Mouse (Mus musculus) G1E (cell line): ENCODE results near the gene Rnf157.

Experiments
- CTCF ChIP-seq: IDR thresholded peaks from 2 replicates; pipeline ENCODE4 v1.5.1; 2012; ENCODE audit warnings: low read depth, low read length, inconsistent platforms, mixed read lengths
- GATA1 ChIP-seq: IDR thresholded peaks from 2 replicates; pipeline ENCODE4 v1.6.1; 2012; ENCODE audit warnings: borderline replicate concordance, low read length, inconsistent platforms, mixed read lengths
- GATA2 ChIP-seq: IDR thresholded peaks from 2 replicates; pipeline ENCODE4 v1.6.1; 2012; ENCODE audit warnings: low read depth, low read length, inconsistent platforms, borderline replicate concordance
- POLR2AphosphoS5 ChIP-seq: IDR thresholded peaks from 2 replicates; pipeline ENCODE4 v1.6.1; 2012; ENCODE audit warnings: low read depth, low read length, inconsistent platforms; ENCODE audit not compliant: insufficient replicate concordance
- TAL1 ChIP-seq: conservative IDR thresholded peaks from 2 replicates; pipeline ENCODE4 v1.6.1; 2012; ENCODE audit warnings: low read depth, low read length, inconsistent platforms, mixed read lengths

DNA sequence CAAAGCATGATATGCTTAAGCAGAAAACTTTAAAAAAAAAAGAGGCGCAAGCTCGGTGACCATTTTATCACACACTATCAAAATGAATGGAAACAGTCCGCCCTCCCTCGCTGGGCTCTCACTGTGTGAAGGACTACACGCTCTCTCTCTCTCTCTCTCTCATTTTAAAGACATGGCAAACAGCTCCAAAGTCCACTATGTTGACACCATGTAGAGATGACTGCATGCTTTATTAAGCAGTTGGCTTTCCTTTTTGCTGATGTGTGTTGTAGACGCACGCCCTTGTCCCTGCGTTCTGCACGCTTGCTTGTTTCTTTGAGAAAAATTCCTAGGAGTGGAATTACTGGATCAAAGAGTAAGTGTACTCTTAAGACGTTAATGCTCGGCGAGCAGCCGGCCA lies 47.4 kb downstream of the Rnf157 start:
- no peak for TF ChIP-seq CTCF
- TF ChIP-seq GATA2, result no peak
- no peak for TF ChIP-seq GATA1
- TF ChIP-seq POLR2AphosphoS5, result no peak
- no peak for TF ChIP-seq TAL1
